Comparison of ENCODE assay signal across 9 mouse cellular contexts in the genomic region with DNA sequence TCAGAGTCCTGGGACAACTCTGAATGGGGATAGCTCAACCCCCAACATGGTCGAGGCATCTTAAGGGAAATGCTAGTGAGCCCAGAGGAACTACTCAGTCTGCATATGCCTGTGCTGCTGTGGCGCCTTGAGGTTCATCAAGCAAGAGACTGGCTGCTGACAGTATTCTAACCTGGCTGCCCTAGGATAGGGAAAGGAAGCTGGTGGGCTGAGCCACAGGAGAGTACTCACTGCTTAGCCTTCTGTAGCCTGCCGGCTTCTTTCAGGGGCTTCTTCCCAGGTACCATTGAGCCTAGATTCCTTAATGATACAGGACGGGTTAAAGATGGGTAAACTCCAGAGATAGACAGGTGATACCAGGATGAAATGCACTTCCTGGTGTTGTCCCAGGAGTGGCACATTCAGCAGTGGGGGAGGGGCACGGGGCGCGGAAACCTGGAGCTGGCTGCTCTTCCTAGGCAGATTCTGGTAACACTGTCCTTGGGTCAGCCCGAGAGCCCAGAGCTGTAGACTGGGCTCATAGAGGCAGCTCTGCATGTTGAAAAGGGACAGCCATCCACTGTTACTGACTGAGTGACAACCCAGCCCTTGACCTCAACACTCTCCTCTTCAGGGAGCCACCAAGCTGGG. TPM values are rescaled to one million over a fixed set of nuclear protein-coding genes. Genes with fewer than 3 reads are reported as not detected.
DNase-seq lines count a peak whose midpoint lies in the region; ATAC-seq and TF ChIP-seq lines count a peak whose summit lies in the region.
"Had no signal": no experiment of that assay in that cellular context is flagged by ENCODE, and none has a peak within 500 bp of the region (broad histone marks: within the 10 kb centered on the region; RNA-seq: fewer than 3 reads in every experiment).

No protein-coding gene starts in this region.

- DNase-seq in right cerebral cortex, postnatal 4 days = peak; percentile 34
- DNase-seq in right cerebral cortex, adult 18-20 months = no peak
- no peak for DNase-seq in spleen, postnatal 4 days (ENCODE audit: low spot score in 2 of 2)
- no peak for DNase-seq in stomach, postnatal 0 days (ENCODE audit: low spot score)
- DNase-seq: kidney, postnatal 36 days; spleen, adult 18-20 months had no signal

- peak overlapping the region; percentile 81 for H3K4me2 ChIP-seq in forebrain, embryonic 12.5 days
- peak overlapping the region; percentile 92; the same call in 1 of the 2 replicates for H3K4me2 ChIP-seq in limb, embryonic 13.5 days (replicated peaks)
- no peak overlapping the region for H3K4me2 ChIP-seq in stomach, postnatal 0 days (replicated peaks; ENCODE audit: low read depth)
- H3K4me2 ChIP-seq in liver, embryonic 12.5 days = no peak overlapping the region

- H3K4me1 ChIP-seq in forebrain, embryonic 12.5 days = peaks cover 59% of the 10 kb centered on the region
- peaks cover 11% of the 10 kb centered on the region for H3K4me1 ChIP-seq in limb, embryonic 13.5 days
- no peaks in the 10 kb centered on the region; the same call in 1 of the 2 replicates for H3K4me1 ChIP-seq in stomach, postnatal 0 days (replicated peaks; ENCODE audit: control insufficient read depth, insufficient read depth)
- no peaks in the 10 kb centered on the region for H3K4me1 ChIP-seq in liver, embryonic 12.5 days

- no peaks in the 10 kb centered on the region for H3K36me3 ChIP-seq in forebrain, embryonic 12.5 days (replicated peaks)
- no peaks in the 10 kb centered on the region for H3K36me3 ChIP-seq in limb, embryonic 13.5 days
- no peaks in the 10 kb centered on the region for H3K36me3 ChIP-seq in stomach, postnatal 0 days (ENCODE audit: control insufficient read depth, insufficient read depth, low read length)
- no peaks in the 10 kb centered on the region for H3K36me3 ChIP-seq in liver, embryonic 12.5 days

- ATAC-seq in forebrain, embryonic 12.5 days (ENCODE audit: low FRiP score) = no peak
- ATAC-seq in limb, embryonic 13.5 days (ENCODE audit: low FRiP score, low read depth) = no peak
- ATAC-seq in stomach, postnatal 0 days (ENCODE audit: low FRiP score, low TSS enrichment) = no peak
- no peak for ATAC-seq in liver, embryonic 12.5 days

- no peak for TF ChIP-seq EP300 in stomach, postnatal 0 days (optimal IDR thresholded peaks at IDR 0.05)

- H3K4me3 ChIP-seq in forebrain, embryonic 12.5 days (replicated peaks) = peak overlapping the region; percentile 79
- H3K4me3 ChIP-seq in limb, embryonic 13.5 days = peak overlapping the region; percentile 56; the same call in 1 of the 2 replicates
- H3K4me3 ChIP-seq in stomach, postnatal 0 days (ENCODE audit: low read depth, low read length) = no peak overlapping the region
- no peak overlapping the region for H3K4me3 ChIP-seq in liver, embryonic 12.5 days

- H3K9ac ChIP-seq in forebrain, embryonic 12.5 days = peak overlapping the region; percentile 33
- no peak overlapping the region for H3K9ac ChIP-seq in limb, embryonic 13.5 days
- H3K9ac ChIP-seq in stomach, postnatal 0 days (ENCODE audit: low read length) = no peak overlapping the region
- H3K9ac ChIP-seq in liver, embryonic 12.5 days = no peak overlapping the region

- peaks cover 19% of the 10 kb centered on the region for H3K27me3 ChIP-seq in forebrain, embryonic 12.5 days
- peaks cover 90% of the 10 kb centered on the region for H3K27me3 ChIP-seq in limb, embryonic 13.5 days
- H3K27me3 ChIP-seq in stomach, postnatal 0 days (ENCODE audit: control insufficient read depth, insufficient read depth, low read length) = peaks cover 25% of the 10 kb centered on the region; the same call in 1 of the 2 replicates
- peaks cover 80% of the 10 kb centered on the region for H3K27me3 ChIP-seq in liver, embryonic 12.5 days (replicated peaks)

- no peak for TF ChIP-seq CTCF in stomach, postnatal 0 days (IDR thresholded peaks at IDR 0.05; ENCODE audit: low read depth)

- no peak overlapping the region for H3K27ac ChIP-seq in forebrain, embryonic 12.5 days
- H3K27ac ChIP-seq in limb, embryonic 13.5 days = no peak overlapping the region
- no peak overlapping the region for H3K27ac ChIP-seq in stomach, postnatal 0 days (replicated peaks)
- no peak overlapping the region for H3K27ac ChIP-seq in liver, embryonic 12.5 days

- H3K9me3 ChIP-seq in forebrain, embryonic 12.5 days = no peaks in the 10 kb centered on the region
- H3K9me3 ChIP-seq in limb, embryonic 13.5 days = no peaks in the 10 kb centered on the region
- H3K9me3 ChIP-seq in stomach, postnatal 0 days (ENCODE audit: control insufficient read depth, low read length) = no peaks in the 10 kb centered on the region
- H3K9me3 ChIP-seq in liver, embryonic 12.5 days (replicated peaks) = no peaks in the 10 kb centered on the region

- WGBS in forebrain, embryonic 12.5 days = 17% methylated on average over 8 of the region's 8 CpGs
- 27% methylated on average over 8 of the region's 8 CpGs for WGBS in limb, embryonic 13.5 days
- WGBS in stomach, postnatal 0 days = 28% methylated on average over 8 of the region's 8 CpGs
- 29% methylated on average over 8 of the region's 8 CpGs for WGBS in liver, embryonic 12.5 days (ENCODE audit: insufficient replicate concordance)

RNA-seq across cellular contexts. Expression of gene Fam19a5, which starts 1.7 kb away (rescaled TPM):
- polyA plus RNA-seq in forebrain, embryonic 12.5 days (2016; fragmentation: Nextera tagmentation; extraction: Ambion mirVana) = 8.9 and 9.5 TPM in 2 replicates
- 4.0 and 4.8 TPM in 2 replicates for polyA plus RNA-seq in limb, embryonic 13.5 days (2015; fragmentation: Nextera tagmentation; extraction: Ambion mirVana)
- 3.0 and 3.6 TPM in 2 replicates for polyA plus RNA-seq in stomach, postnatal 0 days (2015; fragmentation: Nextera tagmentation; extraction: Ambion mirVana)
- polyA plus RNA-seq in liver, embryonic 12.5 days (2016; fragmentation: Nextera tagmentation; extraction: Ambion mirVana) = 0.14 TPM in 2 replicates

Comparison
In these comparisons a context has a peak if more than half of its experiments do, and no peak if none do; other contexts are left out.
1. H3K4me2 ChIP-seq: peak in forebrain, embryonic 12.5 days (single experiment) and limb, embryonic 13.5 days (single experiment); none in stomach, postnatal 0 days (single experiment) and liver, embryonic 12.5 days (single experiment).
2. H3K4me3 ChIP-seq: peak in forebrain, embryonic 12.5 days (single experiment) and limb, embryonic 13.5 days (single experiment); none in stomach, postnatal 0 days (single experiment) and liver, embryonic 12.5 days (single experiment).